Mouse (Mus musculus) kidney, adult 2 months (tissue): ENCODE measurements around the gene Srcin1.

Experiments
- CTCF ChIP-seq: fragments of 200-500 bp; conservative IDR thresholded peaks from 2 replicates; pipeline ENCODE4 v1.5.1; 2011; ENCODE audit warnings: low read depth, mild to moderate bottlenecking, control low read depth, low read length, moderate library complexity, mixed read lengths; ENCODE audit not compliant: insufficient read depth, insufficient read length
- POLR2A ChIP-seq: fragments of 200-500 bp; IDR thresholded peaks from one replicate; pipeline ENCODE4 v1.6.1; 2011; ENCODE audit warnings: low read depth, low read length, control low read depth

GRCm38 (mm10) chr11:97568729-97569128 lies 7.3 kb downstream of the Srcin1 start:
- no peak for TF ChIP-seq CTCF
- no peak for TF ChIP-seq POLR2A
